Mouse (Mus musculus) heart, postnatal 36 days (tissue): ENCODE data around the gene Icam1. TPM values are rescaled to one million over a fixed set of nuclear protein-coding genes. Genes with fewer than 3 reads are reported as not detected.
"Not testable (repeated sequence)": the region's sequence is repeated elsewhere in the genome, so short reads cannot be mapped to it uniquely, and the experiment has no call there.

Source experiments
- DNase-seq, 2 experiments: peaks; one replicate each; pipeline ENCODE4 v3.0.0; 2021 to 2022
- intact Hi-C: fragments of 180-260 bp; cut with DNase I; formaldehyde crosslinking; loops from one replicate; pipeline ENCODE4 v1.15.1; 2025
- total RNA-seq, 2 experiments: library from RNA; stranded (reverse); gene quantifications; 2 replicates each; pipeline ENCODE4 v1.2.3; 2021

Icam1 gene
- total RNA-seq, 2 experiments from 2014 or later = 8.5 to 9.9 TPM

DNA sequence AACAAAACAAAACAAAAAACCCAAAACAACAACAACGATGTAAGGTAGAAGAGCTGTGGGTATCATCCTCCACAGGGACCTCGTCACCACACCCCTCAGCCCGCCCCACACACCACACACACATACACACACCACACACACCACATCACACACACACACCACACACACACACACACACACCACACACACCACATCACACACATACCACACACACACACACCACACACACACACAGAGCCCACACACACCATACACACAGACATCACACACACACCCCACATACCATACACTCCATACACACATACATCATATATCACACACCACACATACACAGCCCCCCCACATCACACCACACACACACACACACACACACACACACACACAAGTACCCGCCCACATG is 24.2 kb upstream of the Icam1 start:
- intact Hi-C loops = no loop called here
- no peak for DNase-seq

DNA sequence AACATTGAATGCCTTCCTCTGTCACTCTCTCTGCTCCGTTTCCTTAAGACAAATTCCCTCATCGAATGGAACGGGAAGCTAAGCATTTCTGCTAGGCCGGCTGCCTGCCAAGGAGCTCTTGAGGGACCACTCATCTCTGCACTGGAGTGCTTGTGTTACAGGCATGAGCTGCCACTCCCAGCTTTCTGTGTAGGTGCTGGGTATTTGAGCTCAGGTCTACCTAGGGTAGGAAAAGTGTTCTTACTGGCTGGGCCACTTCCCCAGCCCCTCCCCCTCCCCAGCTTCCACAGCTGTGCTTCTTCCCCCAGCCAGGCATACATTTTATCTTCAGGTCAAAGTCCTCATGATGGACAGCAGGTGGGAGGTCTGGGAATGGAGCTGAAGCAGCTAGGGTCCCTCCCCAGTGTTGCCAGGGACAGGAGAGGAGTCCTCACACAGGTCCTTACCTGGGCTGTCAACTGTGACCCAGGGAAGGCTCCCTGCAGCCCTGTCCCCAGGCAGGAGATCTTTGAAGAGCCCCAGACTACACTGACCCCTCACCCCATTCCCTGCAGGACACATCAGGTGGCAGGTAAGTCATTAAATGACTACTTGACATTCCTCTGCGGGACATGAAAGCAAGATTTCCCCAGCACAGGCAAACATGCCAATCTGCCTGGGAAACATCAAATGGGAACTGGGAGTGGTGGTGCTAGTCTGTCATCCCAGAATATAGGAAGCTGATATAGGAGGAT is 22.5 kb upstream of the Icam1 start:
- intact Hi-C loops = no loop called here
- DNase-seq = no peak

DNA sequence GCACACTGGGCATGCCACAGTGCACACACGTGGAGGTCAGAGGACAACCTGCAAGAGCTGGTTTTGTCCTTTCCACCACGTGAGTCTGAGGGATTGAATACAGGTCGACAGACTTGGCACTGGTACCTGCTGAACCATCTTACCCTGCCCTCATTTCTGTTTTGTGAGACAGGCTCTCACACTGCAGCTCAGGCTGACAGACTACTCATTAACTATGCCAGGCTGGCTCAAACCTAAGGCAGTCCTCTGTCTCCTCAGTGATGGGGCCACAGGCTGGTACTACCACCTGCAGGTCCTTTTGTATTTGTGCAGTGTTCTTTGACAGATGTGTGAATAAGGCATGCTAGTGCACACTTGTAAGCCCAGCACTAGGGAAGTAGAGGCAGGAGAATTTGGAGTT is 20.7 kb upstream of the Icam1 start:
- DNase-seq = no peak
- intact Hi-C loops = no loop called here

DNA sequence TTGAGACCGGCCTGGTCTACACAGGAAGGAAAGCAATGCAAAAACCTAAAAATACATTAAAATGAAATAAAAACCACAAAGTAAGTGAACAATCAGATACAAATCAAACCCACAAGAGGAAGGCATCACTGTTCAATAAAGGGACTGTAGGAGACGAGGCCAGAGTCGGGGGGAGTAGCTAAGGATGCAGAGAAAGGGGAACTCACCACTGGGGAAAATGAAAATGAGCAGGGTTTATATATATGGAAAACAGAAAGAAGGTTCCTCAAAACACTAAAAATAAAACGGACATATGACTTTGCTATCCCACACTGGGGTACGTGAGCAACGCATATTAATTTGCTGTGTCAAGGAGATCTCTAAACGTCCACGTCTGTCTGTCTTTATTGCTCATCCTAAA is 18.7 kb upstream of the Icam1 start:
- intact Hi-C loops = no loop called here
- DNase-seq = no peak

DNA sequence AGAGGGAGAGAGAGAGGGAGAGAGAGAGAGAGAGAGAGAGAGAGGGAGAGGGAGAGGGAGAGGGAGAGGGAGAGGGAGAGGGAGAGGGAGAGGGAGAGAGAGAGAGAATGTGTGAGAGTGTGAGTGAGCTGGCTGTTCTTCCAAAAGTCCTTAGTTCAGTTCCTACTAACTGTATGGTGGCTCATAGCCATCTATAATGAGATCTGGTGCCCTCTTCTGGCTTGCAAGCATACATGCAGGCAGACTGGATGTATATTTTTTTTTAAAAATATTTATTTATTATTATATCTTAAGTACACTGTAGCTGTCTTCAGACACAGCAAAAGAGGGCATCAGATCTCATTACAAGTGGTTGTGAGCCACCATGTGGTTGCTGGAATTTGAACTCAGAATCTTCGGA is 17.4 kb upstream of the Icam1 start:
- intact Hi-C loops = not testable (repeated sequence)

DNA sequence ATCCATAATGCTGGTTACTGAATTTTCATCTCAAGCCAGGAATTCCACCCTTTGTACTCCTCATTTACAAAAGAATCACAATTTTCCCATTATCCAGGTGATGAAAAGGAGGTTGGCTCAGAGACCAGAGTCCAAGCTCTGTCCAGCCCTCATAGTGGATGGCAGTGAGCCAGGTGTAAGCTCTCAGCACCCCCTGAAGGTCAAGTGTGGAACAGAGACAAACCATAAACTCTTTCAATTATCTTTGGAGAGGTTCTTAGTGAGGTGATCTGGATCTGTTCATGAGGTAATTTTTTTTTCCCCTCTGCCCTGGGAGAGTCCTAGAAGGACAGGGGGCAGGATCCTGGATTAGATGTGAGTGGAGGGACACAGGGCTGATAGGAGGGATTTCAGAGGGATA is 15.0 kb upstream of the Icam1 start:
- intact Hi-C loops = loop anchor here (2.0 to 10.0 kb wide), 3 partner anchors 48 to 134 kb away; partner anchors contain the start of gene Tyk2
- DNase-seq = no peak

More for the DNA sequence above, 17.4 kb upstream of the Icam1 start:
- not testable (repeated sequence) for DNase-seq

DNA sequence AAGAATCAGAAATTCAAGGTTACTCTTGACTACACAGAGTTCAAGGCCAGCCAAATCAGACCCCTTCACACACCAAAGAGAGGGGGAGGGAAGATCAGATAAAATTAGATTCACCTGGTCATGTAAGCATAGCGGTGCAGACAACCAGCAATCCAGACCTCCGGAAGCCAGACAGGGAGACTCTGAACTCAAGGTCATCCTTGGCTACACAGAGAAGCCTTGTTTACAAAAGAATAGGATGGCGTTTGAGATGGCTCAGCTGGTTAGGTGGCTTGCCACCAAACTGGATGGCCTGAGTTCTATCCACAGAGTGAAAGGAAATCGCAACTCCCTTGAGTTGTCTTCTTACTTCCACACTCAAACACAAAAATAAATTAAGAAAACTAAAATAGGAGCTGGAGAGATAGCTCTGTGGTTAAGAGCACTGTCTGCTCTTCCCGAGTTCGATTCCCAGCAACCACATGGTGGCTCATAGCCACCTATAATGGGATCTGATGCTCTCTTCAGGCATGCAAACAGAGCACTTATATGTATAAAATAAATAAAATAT is 14.1 kb upstream of the Icam1 start:
- intact Hi-C loops = loop anchor here (1.0 to 10.0 kb wide), 5 partner anchors 28 to 133 kb away; partner anchors contain the start of genes Icam4 and Tyk2
- no peak for DNase-seq

DNA sequence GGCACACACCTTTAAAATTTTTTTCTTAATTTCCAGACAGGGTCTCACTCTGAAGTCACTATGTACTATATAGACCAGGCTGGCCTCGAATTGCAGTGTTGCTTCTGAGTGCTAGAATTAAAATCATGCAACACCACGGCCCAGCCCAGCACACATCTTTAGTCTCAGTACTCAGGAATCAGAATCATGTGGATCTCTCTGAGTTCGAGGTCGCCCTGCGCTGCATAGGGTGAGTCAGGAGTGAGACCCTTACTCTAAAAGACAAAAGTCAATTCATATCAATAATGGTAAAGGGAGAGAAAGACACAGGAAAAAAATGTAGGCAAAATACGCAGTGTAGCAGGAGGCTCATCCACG is 13.5 kb upstream of the Icam1 start:
- intact Hi-C loops = loop anchor here (1.0 to 10.0 kb wide), 3 partner anchors 27 to 133 kb away; partner anchors contain the start of genes Icam4 and Tyk2
- DNase-seq = no peak

DNA sequence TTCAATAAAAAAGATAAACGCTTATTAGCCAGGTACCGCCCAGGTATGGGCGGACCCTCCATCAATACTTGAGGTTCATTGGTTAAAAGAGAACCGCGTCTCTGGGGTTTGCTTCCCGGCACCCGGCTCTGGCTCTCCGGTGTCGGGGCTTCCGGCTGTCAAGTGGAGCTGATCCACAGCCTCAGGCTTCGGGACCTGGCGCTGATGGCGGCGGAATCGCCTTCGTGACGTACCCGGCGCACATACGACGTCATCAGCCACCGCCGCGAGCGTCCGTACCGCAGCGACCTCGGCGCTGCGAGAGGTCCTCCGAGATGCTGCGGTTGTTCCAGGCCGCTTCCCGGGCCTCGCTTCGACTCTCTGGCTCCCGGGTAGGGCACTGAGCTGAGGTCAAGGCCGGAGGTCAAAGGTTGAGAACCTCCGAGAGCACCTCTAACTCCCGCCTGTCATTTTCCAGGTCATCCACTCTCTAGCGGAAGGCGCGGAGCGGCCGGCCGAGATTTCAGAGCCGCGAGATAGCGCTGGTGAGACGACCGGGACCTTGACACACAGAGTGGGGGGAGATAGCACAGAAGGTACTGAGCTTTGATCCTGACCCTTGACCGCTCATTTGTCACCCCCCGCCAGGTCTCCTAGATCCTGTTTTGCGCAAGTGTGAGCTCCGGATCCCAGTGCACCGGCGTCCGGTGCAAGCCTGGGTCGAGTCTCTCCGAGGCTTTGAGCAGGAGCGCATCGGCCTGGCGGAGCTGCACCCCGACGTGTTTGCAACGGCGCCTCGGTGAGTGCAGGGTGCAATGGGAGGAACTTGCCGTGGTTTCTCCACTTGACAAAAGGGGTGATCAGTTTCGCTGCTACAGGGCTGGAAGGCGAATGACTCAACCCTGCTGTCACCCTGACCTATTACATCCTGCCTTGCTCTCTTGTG is 12.9 kb upstream of the Icam1 start, which contains the start of gene Mrpl4:
Gene Mrpl4 (plus strand): TSS at position 112 of the 925 bp plus-strand sequence.
- peak; percentile 89 to 92 for DNase-seq
- intact Hi-C loops = loop anchor here (1.0 to 10.0 kb wide), 3 partner anchors 26 to 132 kb away; partner anchors contain the start of genes Icam4 and Tyk2

DNA sequence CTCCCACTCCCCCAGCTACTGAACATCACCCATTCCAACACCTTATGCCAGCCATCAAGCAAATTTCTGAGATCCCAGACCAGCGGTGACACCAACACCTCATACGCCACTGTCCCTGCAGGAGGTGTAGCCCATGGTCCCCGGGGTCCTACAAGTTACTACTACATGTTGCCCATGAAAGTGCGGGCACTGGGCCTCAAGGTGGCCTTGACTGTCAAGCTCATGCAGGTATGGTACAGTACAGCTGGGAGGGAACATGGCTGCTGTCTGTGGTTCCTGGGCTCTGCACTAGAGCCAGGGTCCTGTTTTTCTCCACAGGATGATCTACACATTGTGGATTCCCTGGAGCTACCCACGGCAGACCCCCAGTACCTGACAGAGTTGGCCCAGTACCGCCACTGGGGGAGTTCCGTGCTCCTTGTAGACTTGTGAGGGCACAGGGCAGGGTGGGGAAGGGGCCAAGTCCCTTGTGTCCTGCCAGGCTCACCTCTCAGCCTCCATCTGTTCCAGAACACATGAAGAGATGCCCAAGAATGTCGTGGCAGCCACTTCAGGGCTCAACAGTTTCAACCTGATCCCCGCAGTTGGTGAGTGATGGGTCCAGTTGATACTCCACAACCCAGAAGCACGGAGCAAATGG is 8.4 kb upstream of the Icam1 start:
- intact Hi-C loops = loop anchor here (10.0 kb wide), 1 partner anchor 127 kb away; the partner anchor contains the start of gene Tyk2

DNA sequence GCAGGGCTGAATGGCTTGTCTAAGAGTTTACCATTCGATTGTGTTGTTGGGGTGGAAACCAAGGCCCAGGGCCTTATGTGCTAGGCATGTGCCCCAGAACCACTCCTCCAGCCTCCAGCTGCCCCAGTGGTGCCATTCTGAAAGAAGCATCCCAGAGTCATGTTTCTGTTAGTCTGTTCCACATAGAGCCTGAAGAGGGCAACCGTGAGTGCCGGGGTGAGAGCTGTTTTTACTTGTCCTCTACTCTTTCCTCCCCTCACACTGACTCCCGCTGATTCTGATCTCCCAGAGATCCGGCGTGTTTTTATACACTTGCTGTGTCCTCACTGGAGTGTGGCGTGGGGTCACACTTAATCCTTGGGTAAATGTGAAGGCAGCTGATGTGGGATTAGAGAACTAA is 7.8 kb upstream of the Icam1 start:
- DNase-seq = no peak
- intact Hi-C loops = loop anchor here (10.0 kb wide), 1 partner anchor 127 kb away; the partner anchor contains the start of gene Tyk2

More for the DNA sequence above, 8.4 kb upstream of the Icam1 start:
- DNase-seq = no peak

DNA sequence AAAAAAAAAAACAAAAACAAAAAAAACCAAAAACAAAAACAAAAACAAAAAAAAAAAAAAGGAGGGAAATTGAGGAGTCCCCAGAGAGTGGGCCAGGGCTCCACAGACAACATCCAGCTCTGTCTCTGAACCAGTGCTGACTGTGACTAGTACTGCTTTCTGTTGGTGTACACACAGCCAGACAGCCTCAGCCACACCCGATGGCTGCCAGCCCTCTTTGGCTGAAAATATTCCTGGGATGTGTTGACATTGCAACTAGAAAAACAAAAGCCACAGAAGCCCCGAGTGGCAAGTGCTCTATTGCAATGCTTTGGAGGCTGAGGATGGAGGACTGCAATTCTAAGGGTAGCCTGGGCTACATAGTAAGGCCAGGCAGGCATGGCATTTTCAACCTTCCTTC is 5.4 kb upstream of the Icam1 start:
- peak; percentile 36 to 49 for DNase-seq
- intact Hi-C loops = no loop called here

DNA sequence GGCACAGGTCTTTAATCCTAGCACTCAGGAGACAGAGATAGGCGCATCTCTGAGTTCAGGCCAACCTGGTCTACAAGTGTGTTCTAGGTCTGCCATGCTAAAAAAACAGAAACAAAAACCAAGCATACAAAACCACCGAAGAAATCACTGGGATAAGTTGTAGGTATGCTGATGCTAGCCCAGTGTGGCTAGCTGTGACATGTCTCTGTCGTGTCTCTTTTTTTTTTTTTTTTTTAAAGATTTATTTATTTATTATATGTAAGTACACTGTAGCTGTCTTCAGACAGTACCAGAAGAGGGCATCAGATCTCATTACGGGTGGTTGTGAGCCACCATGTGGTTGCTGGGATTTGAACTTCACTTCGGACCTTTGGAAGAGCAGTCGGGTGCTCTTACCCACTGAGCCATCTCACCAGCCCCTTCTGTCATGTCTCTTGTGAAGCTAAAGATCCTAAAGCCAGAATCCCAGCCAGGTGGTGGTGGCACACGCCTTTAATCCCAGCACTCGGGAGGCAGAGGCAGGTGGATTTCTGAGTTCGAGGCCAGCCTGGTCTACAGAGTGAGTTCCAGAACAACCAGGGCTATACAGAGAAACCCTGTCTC is 4.7 kb upstream of the Icam1 start:
- intact Hi-C loops, DNase-seq: not testable (repeated sequence)

DNA sequence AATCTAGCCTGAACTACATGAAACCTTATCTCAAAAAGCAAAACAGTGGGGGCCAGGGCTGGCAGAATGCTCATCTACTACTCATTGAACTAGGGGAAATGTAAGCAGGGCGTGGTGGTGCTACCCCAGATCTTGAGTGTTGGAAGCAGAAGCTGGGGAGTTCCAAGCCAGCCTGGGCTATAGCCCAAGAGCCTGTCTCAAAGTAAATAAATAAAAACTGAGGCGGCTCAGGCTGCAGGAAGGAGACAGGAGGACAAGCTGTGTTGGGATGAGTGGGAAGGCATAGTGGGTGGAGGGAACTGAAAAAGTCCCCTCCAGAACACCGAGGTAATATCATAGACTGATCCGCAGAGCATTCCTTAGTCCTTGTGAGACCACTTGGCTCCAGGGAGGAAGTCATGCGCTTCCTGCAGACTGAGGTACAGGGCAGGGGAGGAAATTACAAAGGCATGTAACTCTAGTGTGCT is 3.9 kb upstream of the Icam1 start:
- DNase-seq = peak; percentile 53 to 55
- intact Hi-C loops = no loop called here

DNA sequence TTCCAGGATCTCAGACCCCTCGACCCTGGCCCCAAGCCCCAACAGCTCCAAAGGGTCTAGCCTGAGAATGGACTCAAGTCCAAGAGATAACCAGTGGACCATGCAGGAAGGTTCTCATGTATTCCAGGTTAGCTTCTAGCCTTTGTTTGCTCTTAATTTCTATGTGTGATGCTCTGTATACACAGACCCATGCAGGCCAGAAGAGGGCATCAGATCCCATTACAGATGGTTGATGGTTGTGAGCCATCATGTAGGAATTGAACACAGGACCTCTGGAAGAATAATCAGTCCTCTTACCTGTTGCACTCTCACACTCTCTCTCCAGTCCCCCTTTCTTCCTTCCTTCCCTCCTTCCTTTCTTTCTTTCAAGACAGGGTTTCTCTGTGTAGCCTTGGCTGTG is 3.4 kb upstream of the Icam1 start:
- no peak for DNase-seq
- intact Hi-C loops = no loop called here

DNA sequence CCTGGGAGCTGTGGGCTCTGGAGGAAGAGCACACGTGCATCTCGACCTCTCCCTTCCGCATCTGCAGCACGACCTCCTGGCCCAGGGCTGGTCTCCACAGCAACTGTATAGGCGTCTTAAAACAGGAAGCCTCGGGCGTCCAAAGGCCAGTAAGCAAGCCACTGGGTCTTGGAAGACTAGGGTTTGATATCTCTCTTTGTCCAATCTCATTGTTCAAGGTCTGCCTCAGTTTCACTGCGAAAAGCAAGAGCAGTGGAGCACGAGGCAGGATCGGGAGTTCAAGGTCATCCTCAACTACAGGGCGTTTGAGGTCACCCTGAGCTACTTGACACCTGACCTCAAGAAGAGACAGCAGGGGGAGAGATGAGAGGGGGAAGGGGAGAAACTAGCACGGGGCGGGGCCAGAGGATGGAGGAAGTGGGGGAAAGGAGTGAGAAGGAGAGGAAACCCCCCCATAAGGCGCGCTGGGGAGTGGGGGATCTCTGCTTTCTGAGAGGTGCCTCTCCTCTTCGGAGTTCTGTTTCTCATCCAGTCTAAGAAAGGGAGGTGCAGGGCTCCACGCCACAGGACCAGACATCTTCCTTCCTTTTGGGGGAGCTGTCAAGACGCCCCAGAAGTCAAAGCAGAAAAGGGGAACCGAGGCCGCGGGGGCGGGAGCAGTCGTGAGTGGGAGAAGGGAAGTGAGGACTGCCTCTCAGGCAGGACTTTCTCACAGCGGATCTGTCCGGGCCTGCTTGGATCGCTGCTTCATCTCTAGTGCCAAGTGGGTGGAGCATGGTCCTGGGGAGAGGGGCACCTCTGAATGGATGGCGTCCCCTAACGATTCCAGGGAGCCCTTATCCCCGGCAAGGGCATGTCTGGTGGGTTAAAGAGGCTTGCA is 854 bp upstream of the Icam1 start:
- intact Hi-C loops = loop anchor here (2.0 kb wide), 1 partner anchor 14 kb away; the partner anchor contains the start of gene Icam4
- DNase-seq = peak; percentile 65 to 73

DNA sequence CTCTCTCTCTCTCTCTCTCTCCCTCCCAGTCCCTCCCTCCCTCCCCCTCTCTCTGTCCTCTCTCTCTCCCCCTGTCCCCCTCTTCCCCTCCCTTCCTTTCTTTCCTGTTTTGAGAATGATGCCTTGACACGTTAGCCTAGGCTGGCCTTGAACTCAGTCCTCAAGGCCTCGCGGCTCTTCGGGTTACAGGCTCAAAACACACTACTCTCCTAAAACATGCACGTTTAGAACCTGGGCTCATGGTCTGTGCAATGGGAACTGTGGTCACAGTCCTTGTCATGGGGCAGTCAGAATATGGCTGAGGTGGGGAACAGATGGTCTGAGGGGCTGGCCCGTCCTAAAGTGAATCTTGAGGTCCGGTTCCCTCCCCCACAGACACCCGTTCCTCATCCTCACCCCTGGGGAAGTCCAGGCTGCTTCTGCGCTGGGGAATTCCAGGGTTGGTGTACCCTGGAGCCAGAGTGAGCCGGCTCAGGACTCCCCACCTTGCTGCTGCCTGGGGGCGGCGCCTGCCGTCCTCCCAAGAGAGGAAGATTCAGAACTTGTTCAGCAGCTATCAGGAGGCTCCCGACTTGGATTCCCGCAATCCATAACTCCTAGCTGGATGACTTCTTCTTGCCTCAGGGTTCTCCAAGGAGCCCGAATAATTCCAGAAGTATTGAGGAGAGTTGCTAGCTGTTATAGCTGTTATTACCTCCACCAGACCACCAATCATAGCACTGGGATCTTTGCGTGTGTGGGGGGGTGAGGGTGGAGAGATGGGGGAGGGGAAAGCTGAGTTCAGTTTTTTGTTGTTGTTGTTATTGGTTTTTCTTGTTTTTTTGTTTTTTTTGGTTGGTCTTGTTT is 769 bp downstream of the Icam1 start:
- intact Hi-C loops = no loop called here
- peak; percentile 40 to 49 for DNase-seq

DNA sequence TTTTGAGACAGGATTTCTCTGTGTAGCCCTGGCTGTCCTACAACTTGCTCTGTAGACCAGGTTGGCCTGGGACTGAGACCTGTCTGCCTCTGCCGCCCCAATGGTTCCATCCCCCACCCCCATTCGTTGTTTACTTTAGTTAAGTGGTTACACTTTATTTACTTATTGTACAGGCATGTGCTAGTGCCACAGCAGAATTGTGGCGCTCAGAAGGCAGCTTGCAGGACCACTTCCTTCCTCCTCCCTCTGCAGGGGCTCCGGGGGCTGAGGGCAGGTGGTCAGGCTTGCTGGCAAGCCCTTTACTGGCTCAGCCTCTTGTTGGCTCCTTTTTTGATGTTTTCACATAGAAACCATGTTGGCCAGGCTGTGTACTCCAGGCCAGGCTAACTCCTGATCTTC is 1.4 kb downstream of the Icam1 start:
- intact Hi-C loops = no loop called here
- no peak for DNase-seq
